Mouse (Mus musculus) ES-CJ7 (cell line): Measurements from ENCODE around the gene Gpr25.

Experiments used
- DNase-seq: peaks from one replicate; pipeline ENCODE4 v3.0.0; 2011; ENCODE audit warnings: low read depth, low spot score

Gene Gpr25

DNA sequence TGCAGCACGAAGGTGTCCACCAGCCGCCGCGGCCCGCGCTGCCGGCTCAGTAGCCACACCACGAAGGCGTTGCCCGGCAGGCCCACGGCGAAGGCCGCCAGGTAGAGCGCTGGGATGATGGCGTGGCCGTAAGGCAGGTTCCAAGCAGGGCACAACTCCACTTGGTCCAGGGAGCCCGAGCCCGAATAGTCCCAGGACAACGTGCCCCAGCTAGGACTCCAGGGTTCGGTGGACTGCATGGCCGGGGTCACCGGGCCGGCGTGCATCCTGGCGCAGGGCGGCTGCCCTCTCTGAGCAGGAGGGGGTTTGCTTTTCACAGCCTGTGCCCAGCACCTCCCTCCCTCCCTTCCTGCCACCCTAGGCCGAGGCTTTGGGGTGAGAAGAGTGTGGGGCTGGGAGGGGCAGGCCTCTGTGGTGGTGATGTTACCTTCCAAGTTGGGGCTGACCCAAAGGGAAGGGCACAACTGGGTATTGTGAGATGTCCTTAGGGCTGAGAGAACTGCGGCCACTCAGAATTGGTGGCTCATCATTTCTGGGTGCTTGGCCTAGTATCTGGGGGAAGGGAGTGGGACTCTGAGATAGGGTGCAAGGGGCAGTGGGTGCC is at the start of gene Gpr25:
TSS of gene Gpr25 (minus strand) at position 239 of the 604 bp plus-strand sequence.
- no peak for DNase-seq

DNA sequence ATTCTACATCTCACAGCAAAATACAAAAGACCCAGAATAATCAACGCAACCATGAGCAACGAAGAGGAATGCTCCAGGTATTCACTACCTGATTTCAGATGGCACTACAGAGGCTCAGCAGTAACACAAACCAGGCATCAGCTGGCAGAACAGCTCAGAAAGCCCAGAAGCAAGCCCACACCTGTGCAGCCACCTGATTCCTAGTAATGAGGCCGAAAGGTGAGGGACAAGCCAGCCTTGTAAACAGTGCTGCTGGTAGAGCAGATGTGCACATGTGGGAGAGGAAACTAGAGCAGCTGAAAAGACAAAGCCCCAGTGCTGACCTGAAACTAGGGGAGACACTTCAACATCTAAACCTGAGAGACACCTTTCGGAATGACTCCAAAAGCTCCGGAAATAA is 48.5 kb upstream of the Gpr25 start:
- no peak for DNase-seq

DNA sequence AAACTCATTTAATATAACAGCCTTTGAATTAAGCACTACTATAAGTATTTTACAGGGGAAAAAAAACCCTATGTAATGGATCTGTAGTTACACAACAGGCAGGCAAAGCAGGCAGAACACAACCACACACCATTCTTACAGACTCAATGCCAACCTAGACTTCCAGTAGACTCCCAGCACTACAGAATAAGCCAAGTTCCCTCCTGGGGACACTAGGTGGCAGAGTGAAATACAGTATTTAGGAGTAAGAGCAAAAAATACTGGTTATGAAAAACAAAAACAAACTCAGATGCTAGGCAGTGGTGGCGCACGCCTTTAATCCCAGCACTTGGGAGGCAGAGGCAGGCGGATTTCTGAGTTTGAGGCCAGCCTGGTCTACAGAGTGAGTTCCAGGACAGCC is 45.8 kb upstream of the Gpr25 start:
- DNase-seq = peak; percentile 21

DNA sequence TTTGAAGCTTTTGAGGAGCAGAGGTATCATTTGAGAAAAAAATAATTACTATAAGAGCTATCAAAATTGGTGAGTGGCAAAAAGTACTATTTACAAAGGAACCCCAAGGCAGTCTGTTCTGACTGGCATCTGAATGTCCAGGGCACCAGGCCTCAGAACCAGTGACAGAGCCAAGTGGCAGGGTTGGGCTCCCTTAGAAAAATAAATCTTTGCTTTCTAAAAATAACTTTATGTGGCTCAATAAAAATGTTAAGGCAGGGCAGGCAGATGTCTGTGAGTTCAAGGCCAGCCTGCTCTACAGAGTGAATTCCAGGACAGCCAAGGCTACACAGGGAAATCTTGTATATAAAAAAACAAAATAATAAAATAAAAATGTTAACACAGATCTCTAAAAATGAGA is 33.3 kb upstream of the Gpr25 start:
- no peak for DNase-seq

DNA sequence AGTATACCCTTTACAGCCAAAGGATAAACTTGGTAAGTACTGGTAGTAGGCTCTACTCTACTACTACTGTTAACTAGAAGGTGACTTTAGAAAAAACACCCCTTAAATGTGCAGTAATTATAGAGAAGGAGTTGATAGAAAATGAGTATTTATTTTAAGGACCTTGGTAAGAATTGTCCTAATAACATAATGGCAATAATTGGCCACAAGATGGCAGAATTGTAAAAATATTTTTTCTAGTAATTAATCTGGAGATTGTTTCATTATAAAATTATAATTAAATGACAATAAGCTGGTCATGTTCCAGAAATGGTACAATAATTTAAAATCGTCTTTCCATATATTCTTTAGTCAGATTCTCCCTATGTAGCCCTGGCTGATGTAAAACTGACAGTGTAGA is 29.1 kb upstream of the Gpr25 start:
- no peak for DNase-seq

DNA sequence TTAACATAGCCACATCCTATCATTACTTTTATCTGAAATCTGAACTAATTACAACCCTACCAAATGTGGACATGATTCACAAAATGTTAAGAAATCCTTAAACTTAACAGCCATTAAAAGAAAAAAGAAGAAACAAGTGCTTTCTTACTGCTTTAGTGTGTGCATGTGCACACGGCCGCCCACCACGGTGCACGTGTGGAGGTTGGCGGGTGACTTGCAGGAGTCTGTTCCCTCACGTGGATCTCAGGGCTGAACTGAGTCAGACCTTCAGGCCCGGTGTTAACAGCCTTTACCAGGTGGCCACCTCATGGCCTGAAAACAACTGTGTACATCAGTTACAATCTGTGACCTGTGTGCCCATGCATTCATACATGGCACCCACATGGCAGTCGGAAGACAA is 16.7 kb upstream of the Gpr25 start:
- no peak for DNase-seq

DNA sequence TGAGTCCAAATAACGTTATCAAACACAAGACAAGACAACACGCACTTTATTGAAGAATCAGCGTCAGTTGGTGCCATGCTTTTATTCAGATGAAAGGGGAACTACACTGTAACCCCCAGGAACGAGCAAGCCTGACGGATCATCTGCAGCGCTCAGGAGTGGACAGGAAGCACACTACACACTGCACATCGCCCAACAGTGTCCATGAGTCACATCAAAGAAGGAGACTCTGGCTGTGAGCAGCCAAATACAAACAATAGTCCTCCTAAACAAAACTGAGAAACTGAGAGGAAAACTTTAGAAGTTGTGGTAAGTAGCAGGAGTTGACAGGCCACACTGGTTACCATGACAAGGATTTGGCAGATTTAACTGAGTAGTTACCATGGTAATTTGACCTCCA is 7.6 kb upstream of the Gpr25 start:
- no peak for DNase-seq

DNA sequence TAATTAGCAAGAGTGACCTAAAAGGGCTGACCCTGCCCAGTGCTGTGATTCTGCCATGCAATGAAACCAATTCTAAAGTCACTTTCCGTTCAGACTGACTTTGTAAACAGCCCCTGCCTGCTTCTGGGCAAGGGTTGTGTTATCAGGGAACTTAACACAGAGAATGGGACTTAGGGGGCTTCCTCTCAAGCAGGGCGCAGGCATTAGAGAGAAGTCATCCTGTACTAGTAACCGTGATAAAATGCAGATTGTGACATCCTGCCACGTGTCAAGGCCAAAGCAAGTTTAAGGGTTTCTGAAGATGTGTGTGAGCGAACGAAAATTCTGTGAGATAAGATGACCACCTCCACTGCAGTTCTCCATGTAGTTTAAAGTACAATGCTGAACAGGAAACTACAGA is 5.5 kb upstream of the Gpr25 start:
- DNase-seq = no peak

DNA sequence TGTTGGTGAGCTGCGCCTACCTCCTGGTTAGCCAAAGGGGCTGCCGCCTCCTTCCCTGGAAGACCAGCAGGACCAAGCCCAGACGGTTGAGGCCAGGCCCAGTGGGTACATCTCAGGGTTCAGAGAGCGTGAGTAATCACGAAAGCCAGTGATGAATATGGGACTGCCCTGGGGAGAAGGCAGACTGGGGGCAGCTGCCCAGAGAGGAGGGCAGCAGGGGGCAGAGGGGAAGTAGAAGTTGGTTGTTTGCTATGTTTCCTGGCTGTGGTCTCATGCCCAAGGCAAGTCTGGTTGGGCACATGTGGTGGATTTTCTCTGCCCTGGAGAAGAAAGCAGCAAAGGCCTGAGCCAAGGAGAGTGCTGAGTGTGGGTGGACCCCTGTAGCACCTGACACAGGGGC is 2.7 kb upstream of the Gpr25 start:
- DNase-seq = no peak

DNA sequence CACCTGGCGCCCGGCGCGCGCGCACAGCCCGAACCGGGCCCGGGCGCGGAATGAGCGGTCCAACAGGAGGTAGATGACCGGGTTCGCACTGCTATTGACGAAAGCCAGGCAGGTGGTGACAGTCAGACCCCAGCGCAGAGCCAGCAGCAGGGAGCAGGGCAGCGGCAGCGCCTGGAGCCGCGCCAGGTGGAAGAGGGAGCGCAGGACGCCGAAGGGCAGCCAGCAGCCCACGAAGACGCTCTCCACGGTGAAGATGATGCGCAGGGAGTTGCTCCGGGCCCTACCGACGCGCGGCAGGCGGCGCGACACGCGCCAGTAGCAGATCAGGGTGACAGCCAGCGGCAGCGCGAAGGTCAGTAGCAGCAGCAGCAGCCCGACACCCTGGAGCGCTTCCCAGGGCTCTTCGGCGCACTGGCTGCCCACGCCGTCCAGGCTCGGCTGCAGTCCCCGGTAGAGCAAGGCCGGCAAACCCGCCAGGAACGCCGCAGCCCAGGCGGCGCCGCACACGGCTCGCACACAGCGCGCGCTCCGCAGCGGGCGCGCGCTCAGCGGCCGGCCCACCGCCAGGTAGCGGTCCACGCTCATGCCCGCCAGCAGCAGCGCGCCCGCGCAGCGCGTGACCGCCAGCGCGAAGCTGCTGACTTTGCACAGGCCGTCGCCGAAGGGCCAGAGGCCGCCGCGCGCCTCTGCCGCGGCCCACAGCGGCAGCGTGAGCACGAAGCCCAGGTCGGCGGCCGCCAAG is 609 bp downstream of the Gpr25 start:
- DNase-seq = peak; percentile 60

DNA sequence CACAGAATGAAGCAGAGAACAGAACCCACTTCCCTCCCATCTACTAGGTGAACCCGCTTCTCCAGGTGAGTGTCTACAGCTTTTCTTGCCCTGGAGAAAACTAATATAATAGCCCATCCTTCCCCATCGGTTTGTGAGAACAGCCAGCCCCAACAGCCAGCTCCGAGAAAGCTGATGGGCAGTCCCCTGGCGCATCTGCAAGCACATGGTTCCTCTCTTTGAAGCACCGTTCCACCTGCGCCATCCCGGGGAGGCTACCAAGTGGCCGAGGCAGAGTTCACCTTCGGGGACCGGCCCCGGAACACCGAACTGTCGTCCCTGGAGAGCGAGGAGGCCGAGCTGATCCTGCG is 1.2 kb downstream of the Gpr25 start:
- peak; percentile 20 for DNase-seq

DNA sequence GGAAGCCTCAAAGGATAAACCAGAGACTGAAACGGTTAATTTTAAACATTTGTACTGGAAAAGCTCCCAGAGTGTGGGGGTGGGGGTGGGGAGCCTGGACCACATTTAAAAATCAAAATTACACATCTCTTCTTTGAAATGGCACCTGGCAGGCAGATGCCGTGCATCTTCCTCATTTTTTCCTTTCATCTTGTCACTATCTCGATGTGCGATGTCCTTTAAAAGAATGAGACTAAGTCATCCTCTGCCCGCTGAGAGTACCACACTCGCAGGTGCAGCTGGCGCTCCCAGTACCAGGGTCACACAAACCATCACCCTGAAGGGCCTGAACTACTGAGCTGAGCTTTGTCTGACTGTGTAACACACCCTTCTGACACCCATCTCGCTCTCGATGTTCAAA is 2.2 kb downstream of the Gpr25 start:
- DNase-seq = no peak

DNA sequence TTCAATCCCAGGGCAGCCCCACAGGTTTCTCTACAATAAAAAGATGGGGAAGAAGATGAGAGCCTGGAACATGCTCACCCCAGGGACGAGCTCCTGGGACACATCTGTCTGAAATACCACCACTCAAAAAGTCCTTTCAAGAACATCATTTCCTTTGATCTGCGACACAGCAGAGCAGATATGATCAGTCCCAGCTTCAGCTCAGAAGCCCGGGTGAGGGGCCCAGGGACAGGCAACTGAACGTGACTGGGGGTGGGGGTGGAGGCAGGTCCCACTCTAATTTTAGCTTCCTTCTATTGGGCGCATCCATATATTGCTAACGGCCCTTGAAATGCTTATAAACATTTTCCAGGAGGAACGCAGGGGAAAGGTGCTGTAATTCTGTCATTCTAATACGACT is 5.0 kb downstream of the Gpr25 start:
- no peak for DNase-seq

DNA sequence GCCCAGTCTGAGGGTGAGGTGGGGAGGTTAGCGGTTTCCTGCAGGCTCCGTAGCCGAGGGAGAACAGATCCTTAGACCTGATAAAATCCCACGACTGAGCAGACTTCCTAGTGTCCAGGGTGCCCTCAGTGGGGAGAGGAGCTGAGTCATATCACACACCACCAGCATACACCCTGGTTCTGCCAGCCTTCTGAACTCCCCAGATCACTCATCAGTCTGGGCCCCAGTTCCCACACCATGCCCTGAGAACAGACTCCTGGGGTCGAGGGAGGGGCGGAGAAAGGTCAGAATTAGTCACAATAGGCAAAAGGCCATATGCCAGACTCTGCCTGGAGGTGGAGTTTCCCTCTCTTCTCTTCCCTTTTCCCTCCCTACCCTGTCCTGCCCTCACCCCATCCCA is 5.5 kb downstream of the Gpr25 start:
- DNase-seq = no peak

DNA sequence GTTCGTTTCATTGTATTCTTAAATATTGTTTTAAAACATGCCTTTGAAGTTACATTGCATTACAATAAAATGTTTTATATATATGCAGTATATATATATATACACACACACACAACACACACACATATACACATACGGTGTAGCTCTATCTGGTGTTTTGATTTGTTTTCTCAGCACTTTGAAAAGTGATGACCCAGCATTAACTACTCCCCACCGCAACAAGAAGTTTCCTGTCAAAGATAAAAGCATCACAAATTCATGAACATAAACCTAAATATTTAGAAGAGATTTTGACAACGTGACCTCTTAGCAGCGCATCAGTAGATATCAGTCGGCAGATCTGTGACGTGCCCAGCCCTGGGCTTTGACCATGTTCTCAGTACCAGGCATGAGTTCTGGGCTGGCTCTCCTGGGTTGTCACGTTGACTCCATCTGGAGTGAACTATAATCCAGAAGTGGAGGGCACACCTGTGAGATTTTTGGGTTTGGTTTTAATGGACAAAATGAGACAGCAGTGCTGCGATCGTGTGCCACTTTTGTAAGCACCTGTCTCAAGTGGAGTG is 6.1 kb downstream of the Gpr25 start:
- DNase-seq = no peak

DNA sequence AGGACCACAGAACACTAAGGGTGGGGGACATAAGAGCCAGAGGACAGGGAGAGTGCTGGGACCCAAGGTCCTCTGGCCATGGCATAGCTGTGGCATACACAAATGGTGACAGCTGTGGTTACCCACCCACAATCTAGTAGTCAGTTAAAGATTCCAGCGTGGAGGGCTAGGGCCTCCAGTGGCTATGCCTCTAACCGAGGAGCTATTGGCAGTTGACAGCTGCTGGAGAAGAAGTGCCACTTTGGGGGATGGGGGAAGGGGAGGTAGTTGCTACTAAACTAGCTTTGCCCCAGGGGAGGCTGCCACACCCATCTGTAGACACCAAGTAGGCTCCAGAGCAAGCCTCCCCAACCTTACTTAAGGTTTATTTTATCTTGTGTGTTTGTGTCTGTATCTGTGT is 7.2 kb downstream of the Gpr25 start:
- DNase-seq = no peak

DNA sequence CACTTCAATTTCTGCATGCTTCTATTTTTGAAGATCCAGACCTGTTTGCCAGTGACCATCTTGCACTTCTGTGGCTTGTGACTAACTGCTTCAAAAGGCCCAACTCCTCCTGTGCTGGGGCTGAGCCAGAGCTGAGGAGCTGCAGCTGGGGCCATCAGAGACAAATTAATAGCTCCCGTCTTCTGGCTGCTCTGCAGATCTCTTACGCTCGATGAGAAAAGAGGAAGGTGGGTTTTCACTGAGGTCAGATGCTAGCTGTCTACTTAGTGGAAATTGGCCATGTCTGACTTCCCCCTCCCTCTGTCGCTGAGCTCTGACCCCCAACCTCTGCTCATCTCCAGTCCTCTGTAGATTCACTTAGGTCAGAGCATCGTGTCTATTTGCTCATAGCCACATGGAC is 11.0 kb downstream of the Gpr25 start:
- DNase-seq = no peak

DNA sequence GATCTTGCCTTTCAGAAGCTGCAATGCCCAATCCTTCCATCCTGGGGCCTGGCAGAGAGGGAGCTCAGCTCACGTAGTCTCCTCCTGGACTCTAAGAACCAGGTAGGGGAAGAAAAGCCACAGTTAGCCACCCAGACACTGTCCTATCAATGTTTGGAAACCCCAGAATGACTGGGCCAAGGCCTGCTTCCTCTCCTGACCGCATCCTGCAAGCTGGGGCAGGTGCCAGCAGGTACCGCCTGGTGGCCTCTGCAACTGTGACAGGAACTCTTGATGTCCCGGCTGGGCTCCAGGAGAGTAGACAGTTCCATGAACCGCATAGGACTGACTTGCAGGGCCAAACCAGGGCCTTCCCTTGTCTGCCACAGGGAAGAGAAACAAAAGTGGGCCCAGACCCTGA is 13.3 kb downstream of the Gpr25 start:
- no peak for DNase-seq

DNA sequence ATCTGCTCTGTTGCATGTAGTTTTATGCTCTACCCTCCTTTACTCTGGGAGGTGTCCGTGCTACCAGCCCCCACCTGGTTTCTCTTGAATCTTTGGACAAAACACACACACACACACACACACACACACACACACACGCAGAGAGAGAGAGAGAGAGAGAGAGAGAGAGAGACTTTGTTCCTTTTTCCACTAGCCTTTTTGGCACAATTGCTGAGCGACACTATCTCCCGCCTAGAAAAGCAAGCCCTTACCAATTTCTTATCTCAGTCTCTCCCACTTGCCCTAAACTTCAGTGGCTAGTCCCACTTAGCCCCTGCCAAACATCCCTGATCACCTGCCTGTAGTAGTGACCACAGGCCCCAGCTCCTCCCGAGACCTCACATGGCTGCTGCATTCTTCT is 16.2 kb downstream of the Gpr25 start:
- no peak for DNase-seq

DNA sequence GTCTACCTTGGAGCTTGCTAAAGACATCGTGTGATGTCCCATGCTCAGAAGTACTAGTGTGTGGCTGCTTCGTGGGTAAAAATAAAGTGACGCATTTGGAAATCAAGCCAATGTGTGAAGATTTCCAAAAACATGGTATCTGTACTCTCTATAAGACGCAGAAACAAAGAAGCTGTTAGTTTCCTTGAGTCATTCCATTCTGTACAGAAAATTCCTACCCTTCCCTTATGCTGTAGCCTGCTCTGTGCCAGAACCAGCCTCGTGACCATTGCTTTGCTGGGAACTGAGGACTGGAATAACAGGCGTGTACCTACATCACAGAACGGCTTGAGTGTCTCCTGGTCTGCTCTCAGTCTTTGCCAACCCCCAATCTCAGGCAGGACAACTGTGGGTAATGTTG is 18.9 kb downstream of the Gpr25 start:
- no peak for DNase-seq

DNA sequence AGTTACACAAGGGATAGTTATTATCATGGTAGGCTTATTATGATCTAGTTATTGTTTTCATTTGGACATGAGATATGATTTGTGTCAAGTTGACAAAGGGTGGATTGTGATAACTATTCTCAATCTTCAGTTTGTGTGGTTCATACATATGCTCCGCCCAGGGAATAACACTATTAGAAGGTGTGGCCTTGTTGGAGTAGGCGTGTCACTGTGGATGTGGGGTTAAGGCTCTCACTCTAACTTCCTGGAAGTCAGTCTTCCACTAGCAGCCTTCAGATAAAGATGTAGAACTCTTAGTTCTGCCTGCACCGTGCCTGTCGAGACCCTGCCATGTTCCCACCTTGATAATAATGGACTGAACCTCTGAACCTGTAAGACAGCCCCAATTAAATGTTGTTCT is 22.2 kb downstream of the Gpr25 start:
- DNase-seq = no peak

DNA sequence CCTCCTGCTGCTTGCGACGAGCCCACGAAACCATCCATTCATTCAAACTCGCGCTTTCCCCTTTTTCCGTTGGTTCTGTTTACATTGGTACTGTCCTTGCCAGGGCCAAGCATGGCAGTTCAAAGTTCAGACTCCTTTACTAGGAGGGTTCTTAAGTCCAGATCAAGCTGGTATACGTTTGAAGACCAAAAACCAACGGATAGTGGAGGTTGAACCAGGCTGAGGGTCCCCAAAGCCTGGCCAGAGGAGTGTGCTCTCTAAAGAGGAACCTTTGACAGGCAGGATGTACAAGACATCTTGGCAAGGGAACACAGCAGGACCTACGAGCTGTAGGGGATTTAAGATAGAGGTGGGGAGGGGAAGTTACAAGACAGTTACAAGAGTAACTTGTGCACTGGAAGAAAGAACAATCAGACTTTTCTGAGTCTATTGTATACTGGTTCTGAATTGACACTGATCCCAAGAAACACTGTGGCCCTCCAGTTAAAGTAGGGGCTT is 26.0 kb downstream of the Gpr25 start:
- DNase-seq = no peak

DNA sequence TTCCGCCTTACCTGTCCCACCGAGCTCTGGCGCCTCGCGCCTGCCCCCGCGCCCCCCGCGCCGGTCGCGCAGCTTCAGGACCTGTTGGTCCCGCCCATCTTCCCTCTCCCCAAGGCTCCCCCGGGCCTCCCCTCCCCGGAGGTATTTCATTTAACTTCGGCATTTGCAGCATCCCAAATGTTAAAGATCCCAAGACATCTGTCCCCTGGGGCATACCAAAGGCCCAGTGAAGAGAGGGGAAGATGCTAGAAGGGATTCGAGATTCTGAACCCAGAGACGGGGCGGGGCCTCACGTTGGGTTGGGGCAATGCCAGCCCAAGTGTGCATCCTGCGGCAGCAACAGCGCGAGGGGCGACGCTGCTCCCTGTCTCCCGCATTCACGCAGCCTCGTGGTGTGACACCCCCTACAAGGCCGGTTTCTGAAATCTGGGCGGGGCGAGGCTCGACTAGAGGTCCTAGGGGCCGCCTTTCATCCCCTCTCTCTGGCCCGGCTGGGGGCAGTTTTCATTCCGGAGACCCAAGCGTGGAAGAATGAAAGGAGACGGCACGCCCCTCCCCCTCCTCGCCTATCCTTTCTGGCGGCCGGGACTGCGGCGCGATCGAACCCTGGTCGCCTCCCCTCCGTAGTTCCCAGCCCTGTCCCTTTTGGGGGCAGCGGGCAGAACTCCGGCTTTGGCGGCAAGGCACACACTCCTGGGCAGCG is 26.6 kb downstream of the Gpr25 start, which contains the start of gene Inava:
TSS of gene Inava (minus strand) at position 373 of the 703 bp plus-strand sequence.
- DNase-seq = peak; percentile 95
